In genomic region chr15:31344811-31345211, GRCm38 (mm10) we compare ENCODE assay signal across 11 mouse cellular contexts. TPM values are rescaled to one million over a fixed set of nuclear protein-coding genes. Genes with fewer than 3 reads are reported as not detected.
DNase-seq lines count a peak whose midpoint lies in the region; ATAC-seq and TF ChIP-seq lines count a peak whose summit lies in the region.
"Had no signal": no experiment of that assay in that cellular context is flagged by ENCODE, and none has a peak within 500 bp of the region (broad histone marks: within the 10 kb centered on the region; RNA-seq: fewer than 3 reads in every experiment).

No protein-coding gene starts in this region.

- H3K9ac ChIP-seq in midbrain, postnatal 0 days (replicated peaks; ENCODE audit: low read length, poor library complexity, severe bottlenecking), result no peak overlapping the region
- H3K9ac ChIP-seq: limb, embryonic 15.5 days had no signal

- H3K27ac ChIP-seq in midbrain, postnatal 0 days (ENCODE audit: low read depth, low read length), result no peak overlapping the region
- no peak overlapping the region for H3K27ac ChIP-seq in midbrain, embryonic 10.5 days (replicated peaks)
- no peak overlapping the region for H3K27ac ChIP-seq in small intestine, adult 2 months (ENCODE audit: insufficient read depth, low read depth, low read length)
- H3K27ac ChIP-seq in heart, embryonic 10.5 days, result no peak overlapping the region
- H3K27ac ChIP-seq: limb, embryonic 15.5 days had no signal

- ATAC-seq in midbrain, postnatal 0 days (ENCODE audit: low FRiP score), result no peak
- ATAC-seq: intestine, postnatal 0 days had no signal

- DNase-seq in embryo, embryonic 10 days (ENCODE audit: low spot score), result peak; percentile 29
- no peak for DNase-seq in embryo, embryonic 9.5 days (ENCODE audit: extremely low spot score)
- peak; percentile 28 for DNase-seq in midbrain, postnatal 0 days (ENCODE audit: low spot score)
- DNase-seq in midbrain, embryonic 10.5 days (ENCODE audit: low spot score), result no peak
- DNase-seq in left cerebral cortex, adult 9 months (ENCODE audit: low spot score in 2 of 2), result peak; percentile 65 to 76
- DNase-seq in heart, embryonic 10.5 days (ENCODE audit: low spot score), result no peak
- DNase-seq in heart, postnatal 36 days, result no peak
- DNase-seq: cerebellum, adult 9-10 months had no signal

- no peaks in the 10 kb centered on the region for H3K27me3 ChIP-seq in midbrain, postnatal 0 days (ENCODE audit: insufficient read depth, low read length)
- peaks cover 43% of the 10 kb centered on the region for H3K27me3 ChIP-seq in midbrain, embryonic 10.5 days (ENCODE audit: low read depth, poor library complexity, severe bottlenecking)
- H3K27me3 ChIP-seq in small intestine, adult 2 months (ENCODE audit: control insufficient read depth, insufficient read depth, low read length), result no peaks in the 10 kb centered on the region
- H3K27me3 ChIP-seq in heart, embryonic 10.5 days (ENCODE audit: insufficient read depth, poor library complexity, severe bottlenecking), result no peaks in the 10 kb centered on the region
- H3K27me3 ChIP-seq: limb, embryonic 15.5 days had no signal

- 95% methylated on average over 18 of the region's 18 CpGs for WGBS in midbrain, postnatal 0 days
- WGBS in midbrain, embryonic 10.5 days, result 96% methylated on average over 18 of the region's 18 CpGs
- 85% methylated on average over 18 of the region's 18 CpGs for WGBS in small intestine, adult 2 months
- 89% methylated on average over 18 of the region's 18 CpGs for WGBS in heart, embryonic 10.5 days

- H3K4me1 ChIP-seq in midbrain, postnatal 0 days (ENCODE audit: insufficient read depth, low read length), result no peaks in the 10 kb centered on the region
- peaks cover 25% of the 10 kb centered on the region for H3K4me1 ChIP-seq in midbrain, embryonic 10.5 days
- H3K4me1 ChIP-seq in small intestine, adult 2 months (ENCODE audit: control insufficient read depth, insufficient read depth, insufficient read length, low read length), result 0 out of 2 replicates have a peak, but pooled peaks cover 2% of the 10 kb centered on the region
- peaks cover 23% of the 10 kb centered on the region for H3K4me1 ChIP-seq in heart, embryonic 10.5 days

- intact Hi-C loops in heart, postnatal 36 days (cut with DNase I), result no loop called here

- TF ChIP-seq POLR2A in small intestine, adult 2 months (IDR thresholded peaks at IDR 0.05; ENCODE audit: low read depth, low read length), result no peak

- no peaks in the 10 kb centered on the region for H3K9me3 ChIP-seq in midbrain, postnatal 0 days (ENCODE audit: low read length)
- H3K9me3 ChIP-seq in midbrain, embryonic 10.5 days (replicated peaks), result no peaks in the 10 kb centered on the region
- H3K9me3 ChIP-seq in heart, embryonic 10.5 days, result no peaks in the 10 kb centered on the region
- H3K9me3 ChIP-seq: limb, embryonic 15.5 days had no signal

- H3K4me2 ChIP-seq in midbrain, postnatal 0 days (ENCODE audit: low read depth, low read length, poor library complexity, severe bottlenecking), result no peak overlapping the region
- H3K4me2 ChIP-seq: limb, embryonic 15.5 days had no signal

- H3K4me3 ChIP-seq in midbrain, postnatal 0 days (ENCODE audit: low read depth, low read length), result no peak overlapping the region
- H3K4me3 ChIP-seq in midbrain, embryonic 10.5 days, result no peak overlapping the region
- H3K4me3 ChIP-seq in small intestine, adult 2 months (ENCODE audit: low read depth, low read length), result peak overlapping the region; percentile 25; the same call in 1 of the 2 replicates
- H3K4me3 ChIP-seq in heart, embryonic 10.5 days, result no peak overlapping the region
- H3K4me3 ChIP-seq: limb, embryonic 15.5 days had no signal

- H3K36me3 ChIP-seq in midbrain, postnatal 0 days (ENCODE audit: insufficient read depth, low read length), result no peaks in the 10 kb centered on the region
- no peaks in the 10 kb centered on the region for H3K36me3 ChIP-seq in midbrain, embryonic 10.5 days
- H3K36me3 ChIP-seq in small intestine, adult 2 months (ENCODE audit: control insufficient read depth, insufficient read depth, low read length), result no peaks in the 10 kb centered on the region
- H3K36me3 ChIP-seq in heart, embryonic 10.5 days, result no peaks in the 10 kb centered on the region
- H3K36me3 ChIP-seq: limb, embryonic 15.5 days had no signal

- TF ChIP-seq CTCF in midbrain, postnatal 0 days (IDR thresholded peaks at IDR 0.05), result no peak
- TF ChIP-seq CTCF in small intestine, adult 2 months (IDR thresholded peaks at IDR 0.05; ENCODE audit: extremely low read depth, insufficient read length, insufficient replicate concordance, low read depth, low read length), result no peak

RNA-seq across cellular contexts. Expression of gene Ankrd33b, which starts 22.7 kb away (rescaled TPM):
- 0.99 and 1.6 TPM in 2 replicates for total RNA-seq in midbrain, postnatal 0 days (2014; rRNA removed)
- 0.80 and 1.1 TPM in 2 replicates for polyA plus RNA-seq in midbrain, postnatal 0 days (2015; fragmentation: Nextera tagmentation; extraction: Ambion mirVana)
- 0.56 and 0.77 TPM in 2 replicates for polyA plus RNA-seq in midbrain, embryonic 10.5 days (2016; fragmentation: Nextera tagmentation; extraction: Ambion mirVana)
- 0.52 and 0.65 TPM in 2 replicates for polyA plus RNA-seq in small intestine, adult 2 months (2012; rRNA removed)
- polyA plus RNA-seq in heart, embryonic 10.5 days (2016; fragmentation: Nextera tagmentation; extraction: Ambion mirVana), result 1.8 and 2.1 TPM in 2 replicates
- total RNA-seq in heart, postnatal 36 days (2021), result 10 to 100 TPM; 22.9 to 32.0 TPM

Comparison
In these comparisons a context has a peak if more than half of its experiments do, and no peak if none do; other contexts are left out.
1. DNase-seq: peak in embryo, embryonic 10 days (single experiment), midbrain, postnatal 0 days (single experiment) and left cerebral cortex, adult 9 months (2 of 2); none in embryo, embryonic 9.5 days (single experiment), midbrain, embryonic 10.5 days (single experiment), heart, embryonic 10.5 days (single experiment) and heart, postnatal 36 days (0 of 2).